21 mouse cellular contexts compared by ENCODE assay signal in genomic region chr15:96189551-96189950, GRCm38 (mm10).
"Had no signal": no experiment of that assay in that cellular context is flagged by ENCODE, and none has a peak within 500 bp of the region (broad histone marks: within the 10 kb centered on the region; RNA-seq: fewer than 3 reads in every experiment).

No protein-coding gene starts in this region.

- H3K36me3 ChIP-seq: liver, embryonic 13.5 days; liver, embryonic 15.5 days; lung, embryonic 15.5 days; midbrain, embryonic 10.5 days; midbrain, embryonic 12.5 days; neural tube, embryonic 13.5 days; neural tube, embryonic 15.5 days had no signal

- H3K9me3 ChIP-seq: liver, embryonic 13.5 days; liver, embryonic 15.5 days; lung, embryonic 15.5 days; midbrain, embryonic 10.5 days; midbrain, embryonic 12.5 days; neural tube, embryonic 13.5 days; neural tube, embryonic 15.5 days had no signal

- H3K27ac ChIP-seq: liver, embryonic 13.5 days; liver, embryonic 15.5 days; lung, embryonic 15.5 days; macrophage; midbrain, embryonic 10.5 days; midbrain, embryonic 12.5 days; neural tube, embryonic 13.5 days; neural tube, embryonic 15.5 days had no signal

- H3K4me3 ChIP-seq: liver, embryonic 13.5 days; liver, embryonic 15.5 days; lung, embryonic 15.5 days; midbrain, embryonic 10.5 days; midbrain, embryonic 12.5 days; myocyte; neural tube, embryonic 13.5 days; neural tube, embryonic 15.5 days had no signal

- ATAC-seq: liver, postnatal 0 days; lung, postnatal 0 days; midbrain, embryonic 16.5 days had no signal

- H3K4me1 ChIP-seq: liver, embryonic 13.5 days; liver, embryonic 15.5 days had no signal

- DNase-seq: liver, embryonic 13.5 days; liver, postnatal 0 days; lung, adult 2 months; lung, postnatal 14 days; lung, postnatal 36 days; midbrain, embryonic 14.5 days; retina, postnatal 1 day; right cerebral cortex, adult 18-20 months; right cerebral cortex, postnatal 25 days; right cerebral cortex, postnatal 4 days; spleen, adult 18-20 months had no signal

- H3K27me3 ChIP-seq: liver, embryonic 13.5 days; liver, embryonic 15.5 days; lung, embryonic 15.5 days; midbrain, embryonic 12.5 days; neural tube, embryonic 13.5 days; neural tube, embryonic 15.5 days had no signal
